Mouse (Mus musculus) embryonic fibroblast, embryonic 13.5 days (primary cell): Measurements from ENCODE around the gene Cnot4.
"Not testable (repeated sequence)": the region's sequence is repeated elsewhere in the genome, so short reads cannot be mapped to it uniquely, and the experiment has no call there.

Experiments used
- CTCF ChIP-seq: IDR thresholded peaks from 2 replicates; pipeline ENCODE4 v1.5.1; 2011; ENCODE audit warnings: mild to moderate bottlenecking, control low read depth, low read length, moderate library complexity, borderline replicate concordance; ENCODE audit not compliant: insufficient read depth
- POLR2A ChIP-seq: IDR thresholded peaks from 2 replicates; pipeline ENCODE4 v1.6.1; 2011; ENCODE audit warnings: low read depth, mild to moderate bottlenecking, control low read depth, low read length, moderate library complexity

- not testable (repeated sequence) for TF ChIP-seq POLR2A, CTCF
Observed at GRCm38 (mm10) chr6:35172028-35172427, 38.5 kb upstream of the Cnot4 start.
